Mouse (Mus musculus) stomach, postnatal 0 days (tissue): Measurements from ENCODE around the gene Supt3. TPM values are rescaled to one million over a fixed set of nuclear protein-coding genes. Genes with fewer than 3 reads are reported as not detected.

ENCODE experiments used
- ATAC-seq: fragments of 200-750 bp; cut with Nextera tagmentation; 2 replicates; pipeline ENCODE4 v1.8.0; 2017; ENCODE audit not compliant: low FRiP score, low TSS enrichment
- DNase-seq: peaks from one replicate; pipeline ENCODE4 v3.0.0-alpha.2; 2016; ENCODE audit warnings: low spot score
- H3K27ac ChIP-seq: fragments of 300-500 bp; sonication (generic); replicated peaks from 2 replicates; pipeline ENCODE4 v1.5.1; 2014; ENCODE audit warnings: mild to moderate bottlenecking, control low read depth
- H3K27me3 ChIP-seq: fragments of 300-500 bp; sonication (generic); 2 replicates; pipeline ENCODE4 v1.6.1; 2014; ENCODE audit warnings: low read length; ENCODE audit not compliant: control insufficient read depth, insufficient read depth
- H3K36me3 ChIP-seq: fragments of 300-500 bp; sonication (generic); 2 replicates; pipeline ENCODE4 v1.6.1; 2014; ENCODE audit warnings: low read length, mixed read lengths; ENCODE audit not compliant: control insufficient read depth, insufficient read depth
- H3K4me1 ChIP-seq: fragments of 300-500 bp; sonication (generic); replicated peaks from 2 replicates; pipeline ENCODE4 v1.6.1; 2014; ENCODE audit warnings: antibody characterized with exemption; ENCODE audit not compliant: control insufficient read depth, insufficient read depth
- H3K4me2 ChIP-seq: fragments of 300-500 bp; sonication (generic); replicated peaks from 2 replicates; pipeline ENCODE4 v1.6.1; 2014; ENCODE audit warnings: low read depth, mild to moderate bottlenecking, control low read depth, moderate library complexity
- H3K4me3 ChIP-seq: fragments of 300-500 bp; sonication (generic); 2 replicates; pipeline ENCODE4 v1.5.1; 2014; ENCODE audit warnings: low read depth, low read length, control low read depth
- H3K9ac ChIP-seq: fragments of 300-500 bp; sonication (generic); 2 replicates; pipeline ENCODE4 v1.6.1; 2014; ENCODE audit warnings: mild to moderate bottlenecking, low read length, control low read depth, mixed read lengths
- H3K9me3 ChIP-seq: fragments of 300-500 bp; sonication (generic); 2 replicates; pipeline ENCODE4 v1.6.1; 2016; ENCODE audit warnings: low read length; ENCODE audit not compliant: control insufficient read depth
- CTCF ChIP-seq: IDR thresholded peaks from 2 replicates; pipeline ENCODE4 v1.5.1; 2016; ENCODE audit warnings: antibody characterized with exemption, low read depth, mild to moderate bottlenecking, moderate library complexity
- EP300 ChIP-seq: optimal IDR thresholded peaks from 2 replicates; pipeline ENCODE3; 2016; ENCODE audit warnings: antibody characterized with exemption
- WGBS: fragments of 180-500 bp; shearing (Covaris S2); extraction: QIAGEN DNeasy Blood & Tissue Kit; methylation state at CpG from one replicate; pipeline ENCODE4 v1.1.7; 2014; 5-methylcytosine and 5-hydroxymethylcytosine counted together
- polyA plus RNA-seq: library from polyadenylated mRNA; unstranded; fragments of >200 nt; fragmentation: Nextera tagmentation; extraction: Ambion mirVana; gene quantifications from 2 replicates; pipeline ENCODE4 v1.2.1, GENCODE M21; 2015

The Supt3 gene
- polyA plus RNA-seq, 1 experiment from 2014 or later = 8.9 TPM

DNA sequence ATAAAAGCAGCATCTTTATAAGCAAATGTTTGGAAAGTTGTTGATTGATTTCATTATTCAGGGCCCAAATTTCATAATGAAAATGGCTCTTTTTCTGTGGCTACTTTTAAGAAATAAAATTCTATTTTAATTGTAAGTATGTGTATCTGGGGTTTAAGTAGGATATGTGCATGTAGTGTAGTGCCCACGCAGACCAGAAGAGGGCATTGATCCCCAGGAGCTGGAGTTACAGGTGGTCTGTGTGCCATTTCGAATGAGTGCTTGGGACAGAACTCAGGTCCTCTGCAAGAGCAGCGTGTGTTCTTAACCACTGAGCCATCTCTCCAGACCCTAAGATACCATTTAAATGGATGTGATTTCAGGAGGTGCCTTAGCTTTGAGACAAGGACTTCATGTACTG, 296.8 kb downstream of the Supt3 start:
- WGBS = 90% methylated on average over 3 of the region's 3 CpGs
- Histone ChIP-seq H3K9ac (no peak overlapping the region), H3K4me3 (no peak overlapping the region), H3K4me1 (no peaks in the 10 kb centered on the region), H3K9me3 (no peaks in the 10 kb centered on the region), H3K27ac (no peak overlapping the region), H3K27me3 (no peaks in the 10 kb centered on the region), H3K36me3 (no peaks in the 10 kb centered on the region), H3K4me2 (no peak overlapping the region)
- TF ChIP-seq CTCF (peak; percentile 34), EP300 (no peak)
- DNase-seq (no peak), ATAC-seq (no peak)

- no peaks in the 10 kb centered on the region for H3K9me3 ChIP-seq
- no peak overlapping the region for H3K4me2 ChIP-seq
- no peak overlapping the region for H3K27ac ChIP-seq
- no peaks in the 10 kb centered on the region for H3K27me3 ChIP-seq
- H3K9ac ChIP-seq = no peak overlapping the region
- TF ChIP-seq EP300 (no peak), CTCF (no peak)
- 87% methylated on average over 4 of the region's 4 CpGs for WGBS
- no peaks in the 10 kb centered on the region; the same call in 1 of the 2 replicates for H3K4me1 ChIP-seq
- no peak for DNase-seq
- no peaks in the 10 kb centered on the region for H3K36me3 ChIP-seq
- ATAC-seq = no peak
- no peak overlapping the region for H3K4me3 ChIP-seq
These were observed 300.0 kb downstream of the Supt3 start for GRCm38 (mm10) chr17:45076951-45077350.

GRCm38 (mm10) chr17:45077921-45078640, 301.1 kb downstream of the Supt3 start:
- no peaks in the 10 kb centered on the region for H3K27me3 ChIP-seq
- H3K4me1 ChIP-seq = no peaks in the 10 kb centered on the region; the same call in 1 of the 2 replicates
- H3K4me3 ChIP-seq = no peak overlapping the region
- H3K9ac ChIP-seq = no peak overlapping the region
- no peak overlapping the region for H3K27ac ChIP-seq
- H3K9me3 ChIP-seq = no peaks in the 10 kb centered on the region
- TF ChIP-seq EP300 (no peak), CTCF (no peak)
- ATAC-seq (no peak), DNase-seq (no peak)
- 45% methylated on average over 14 of the region's 14 CpGs for WGBS
- no peak overlapping the region for H3K4me2 ChIP-seq
- no peaks in the 10 kb centered on the region for H3K36me3 ChIP-seq

DNA sequence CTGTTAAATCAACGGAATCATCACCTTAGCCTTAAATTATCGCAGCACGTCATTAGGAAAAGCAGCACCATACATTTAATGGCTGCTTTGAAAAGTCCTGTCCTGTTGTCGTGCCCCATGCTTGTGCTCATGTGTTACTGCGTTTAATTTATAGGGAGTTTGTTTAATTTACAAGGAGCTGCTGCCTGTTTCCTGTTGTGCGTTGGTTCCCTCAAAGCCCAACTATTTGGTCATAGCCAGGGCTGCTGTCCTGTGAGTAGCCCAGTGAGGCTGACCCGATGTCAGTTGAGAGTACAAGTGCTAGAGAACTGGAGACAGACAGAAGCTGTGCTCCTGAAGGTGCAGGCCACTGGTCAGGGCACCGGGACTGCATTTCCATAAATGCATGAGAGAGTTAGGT, 304.6 kb downstream of the Supt3 start:
- 65% methylated on average over 8 of the region's 8 CpGs for WGBS
- Histone ChIP-seq H3K4me1 (no peaks in the 10 kb centered on the region; the same call in 1 of the 2 replicates), H3K36me3 (no peaks in the 10 kb centered on the region), H3K27ac (no peak overlapping the region), H3K27me3 (no peaks in the 10 kb centered on the region), H3K4me2 (no peak overlapping the region), H3K9ac (no peak overlapping the region), H3K9me3 (no peaks in the 10 kb centered on the region), H3K4me3 (no peak overlapping the region)
- TF ChIP-seq EP300 (no peak), CTCF (no peak)
- DNase-seq = no peak
- no peak for ATAC-seq

- no peak overlapping the region for H3K9ac ChIP-seq
- no peaks in the 10 kb centered on the region for H3K36me3 ChIP-seq
- ATAC-seq (no peak), DNase-seq (no peak)
- no peaks in the 10 kb centered on the region; the same call in 1 of the 2 replicates for H3K4me1 ChIP-seq
- no peaks in the 10 kb centered on the region for H3K27me3 ChIP-seq
- H3K27ac ChIP-seq = no peak overlapping the region
- TF ChIP-seq CTCF (no peak), EP300 (no peak)
- no peak overlapping the region for H3K4me2 ChIP-seq
- no peak overlapping the region for H3K4me3 ChIP-seq
- WGBS = 45% methylated on average over 8 of the region's 8 CpGs
- H3K9me3 ChIP-seq = no peaks in the 10 kb centered on the region
These were observed 305.1 kb downstream of the Supt3 start for GRCm38 (mm10) chr17:45081955-45082475.

GRCm38 (mm10) chr17:45086361-45086760, 309.4 kb downstream of the Supt3 start:
- Histone ChIP-seq H3K36me3 (no peaks in the 10 kb centered on the region), H3K9ac (no peak overlapping the region), H3K4me3 (no peak overlapping the region), H3K4me2 (no peak overlapping the region), H3K4me1 (no peaks in the 10 kb centered on the region; the same call in 1 of the 2 replicates), H3K27ac (no peak overlapping the region), H3K27me3 (no peaks in the 10 kb centered on the region), H3K9me3 (no peaks in the 10 kb centered on the region)
- TF ChIP-seq CTCF (no peak), EP300 (no peak)
- no peak for DNase-seq
- 69% methylated on average over 5 of the region's 5 CpGs for WGBS
- ATAC-seq = no peak; the same call in 1 of the 2 replicates
